Mouse (Mus musculus): ENCODE measurements around the gene Cisd3. TPM values are rescaled to one million over a fixed set of nuclear protein-coding genes. Genes with fewer than 3 reads are reported as not detected.

The Cisd3 gene
- polyA plus RNA-seq, 1 experiment from 2014 or later, result 79.9 TPM

GRCm38 (mm10) chr11:97696669-97697068, 11.0 kb downstream of the Cisd3 start:
- no peak for ATAC-seq
- no peaks in the 10 kb centered on the region for H3K27me3 ChIP-seq (replicated peaks)
- no peak overlapping the region for H3K9ac ChIP-seq
- H3K4me2 ChIP-seq (replicated peaks), result peak overlapping the region; percentile 7
- no peak overlapping the region for H3K27ac ChIP-seq
- no peaks in the 10 kb centered on the region for H3K9me3 ChIP-seq
- peaks cover 54% of the 10 kb centered on the region for H3K4me1 ChIP-seq (replicated peaks)
- H3K4me3 ChIP-seq (replicated peaks), result no peak overlapping the region
- H3K36me3 ChIP-seq, result peaks cover 6% of the 10 kb centered on the region; the same call in 1 of the 2 replicates
- 71% methylated on average over 8 of the region's 8 CpGs for WGBS

GRCm38 (mm10) chr11:97697199-97697890, 11.7 kb downstream of the Cisd3 start:
- Histone ChIP-seq H3K4me3 (replicated peaks) (peak overlapping the region; percentile 87), H3K4me2 (replicated peaks) (peak overlapping the region; percentile 80), H3K9me3 (no peaks in the 10 kb centered on the region), H3K27me3 (replicated peaks) (no peaks in the 10 kb centered on the region), H3K36me3 (no peaks in the 10 kb centered on the region), H3K9ac (peak overlapping the region; percentile 91), H3K27ac (peak overlapping the region; percentile 96), H3K4me1 (replicated peaks) (peaks cover 58% of the 10 kb centered on the region)
- 52% methylated on average over 11 of the region's 11 CpGs for WGBS
- ATAC-seq, result no peak

GRCm38 (mm10) chr11:97697891-97698529, 12.4 kb downstream of the Cisd3 start:
- Histone ChIP-seq H3K4me1 (replicated peaks) (peaks cover 58% of the 10 kb centered on the region), H3K9ac (peak overlapping the region; percentile 91), H3K27me3 (replicated peaks) (no peaks in the 10 kb centered on the region), H3K27ac (peak overlapping the region; percentile 96), H3K36me3 (no peaks in the 10 kb centered on the region), H3K4me3 (replicated peaks) (peak overlapping the region; percentile 87), H3K9me3 (no peaks in the 10 kb centered on the region), H3K4me2 (replicated peaks) (peak overlapping the region; percentile 80)
- WGBS, result 2% methylated on average over 14 of the region's 14 CpGs
- ATAC-seq, result no peak

GRCm38 (mm10) chr11:97698741-97699611, 13.3 kb downstream of the Cisd3 start:
- Histone ChIP-seq H3K27ac (peak overlapping the region; percentile 96), H3K9me3 (no peaks in the 10 kb centered on the region), H3K4me1 (replicated peaks) (peaks cover 54% of the 10 kb centered on the region), H3K4me2 (replicated peaks) (peak overlapping the region; percentile 80), H3K36me3 (no peaks in the 10 kb centered on the region), H3K27me3 (replicated peaks) (no peaks in the 10 kb centered on the region), H3K9ac (peak overlapping the region; percentile 91), H3K4me3 (replicated peaks) (peak overlapping the region; percentile 87)
- ATAC-seq, result peak; percentile 8
- under 1% methylated on average over 54 of the region's 63 CpGs for WGBS

- 3% methylated on average over 6 of the region's 9 CpGs for WGBS
- Histone ChIP-seq H3K4me1 (replicated peaks) (peaks cover 54% of the 10 kb centered on the region), H3K9me3 (no peaks in the 10 kb centered on the region), H3K4me3 (replicated peaks) (peak overlapping the region; percentile 87), H3K4me2 (replicated peaks) (peak overlapping the region; percentile 80), H3K9ac (peak overlapping the region; percentile 91), H3K36me3 (no peaks in the 10 kb centered on the region), H3K27me3 (replicated peaks) (no peaks in the 10 kb centered on the region), H3K27ac (peak overlapping the region; percentile 99)
- ATAC-seq, result peak; percentile 53
Observed at GRCm38 (mm10) chr11:97699626-97700002, 14.0 kb downstream of the Cisd3 start.

- Histone ChIP-seq H3K4me1 (replicated peaks) (peaks cover 50% of the 10 kb centered on the region), H3K27ac (peak within 1 kb of the TSS; percentile 99), H3K9me3 (no peaks in the 10 kb centered on the region), H3K4me2 (replicated peaks) (peak within 1 kb of the TSS; percentile 80), H3K27me3 (replicated peaks) (no peaks in the 10 kb centered on the region), H3K9ac (peak within 1 kb of the TSS; percentile 91), H3K4me3 (replicated peaks) (peak within 1 kb of the TSS; percentile 87), H3K36me3 (no peaks in the 10 kb centered on the region)
- ATAC-seq, result peak; percentile 24
- under 1% methylated on average over 85 of the region's 85 CpGs for WGBS
Observed at GRCm38 (mm10) chr11:97700003-97700745, 14.5 kb downstream of the Cisd3 start, which contains the start of gene Pcgf2. TSS of gene Pcgf2 (minus strand) at chr11:97700497.

GRCm38 (mm10) chr11:97700746-97701580, 15.3 kb downstream of the Cisd3 start:
- Histone ChIP-seq H3K27ac (peak overlapping the region; percentile 99), H3K4me2 (replicated peaks) (peak overlapping the region; percentile 80), H3K4me3 (replicated peaks) (peak overlapping the region; percentile 87), H3K4me1 (replicated peaks) (peaks cover 42% of the 10 kb centered on the region), H3K27me3 (replicated peaks) (no peaks in the 10 kb centered on the region), H3K9ac (peak overlapping the region; percentile 91), H3K9me3 (no peaks in the 10 kb centered on the region), H3K36me3 (peaks cover 4% of the 10 kb centered on the region; the same call in 1 of the 2 replicates)
- 14% methylated on average over 30 of the region's 30 CpGs for WGBS
- ATAC-seq, result no peak

- 55% methylated on average over 15 of the region's 15 CpGs for WGBS
- ATAC-seq, result no peak
- no peak overlapping the region for H3K27ac ChIP-seq
- H3K9ac ChIP-seq, result no peak overlapping the region
- H3K9me3 ChIP-seq, result no peaks in the 10 kb centered on the region
- no peaks in the 10 kb centered on the region for H3K27me3 ChIP-seq (replicated peaks)
- peaks cover 4% of the 10 kb centered on the region; the same call in 1 of the 2 replicates for H3K36me3 ChIP-seq
- peak overlapping the region; percentile 81 for H3K4me2 ChIP-seq (replicated peaks)
- H3K4me1 ChIP-seq (replicated peaks), result peaks cover 33% of the 10 kb centered on the region
- H3K4me3 ChIP-seq (replicated peaks), result peak overlapping the region; percentile 87
Observed at GRCm38 (mm10) chr11:97701581-97702392, 16.2 kb downstream of the Cisd3 start.

GRCm38 (mm10) chr11:97702393-97702745, 16.7 kb downstream of the Cisd3 start:
- Histone ChIP-seq H3K27me3 (replicated peaks) (no peaks in the 10 kb centered on the region), H3K4me1 (replicated peaks) (peaks cover 29% of the 10 kb centered on the region), H3K36me3 (peaks cover 10% of the 10 kb centered on the region), H3K9me3 (no peaks in the 10 kb centered on the region), H3K4me3 (replicated peaks) (peak overlapping the region; percentile 83), H3K4me2 (replicated peaks) (peak overlapping the region; percentile 81), H3K9ac (peak overlapping the region; percentile 68), H3K27ac (peak overlapping the region; percentile 79)
- peak; percentile 6 for ATAC-seq
- WGBS, result under 1% methylated on average over 24 of the region's 24 CpGs

GRCm38 (mm10) chr11:97703039-97703826, 17.6 kb downstream of the Cisd3 start, which contains the start of gene Psmb3:
TSS of gene Psmb3 (plus strand) at chr11:97703399.
- no peaks in the 10 kb centered on the region for H3K9me3 ChIP-seq
- no peaks in the 10 kb centered on the region for H3K27me3 ChIP-seq (replicated peaks)
- peak within 1 kb of the TSS; percentile 81 for H3K4me2 ChIP-seq (replicated peaks)
- peak within 1 kb of the TSS; percentile 86 for H3K9ac ChIP-seq
- ATAC-seq, result peak; percentile 89
- H3K36me3 ChIP-seq, result peaks cover 12% of the 10 kb centered on the region
- peaks cover 23% of the 10 kb centered on the region for H3K4me1 ChIP-seq (replicated peaks)
- H3K27ac ChIP-seq, result peak within 1 kb of the TSS; percentile 79
- WGBS, result under 1% methylated on average over 35 of the region's 35 CpGs
- H3K4me3 ChIP-seq (replicated peaks), result peak within 1 kb of the TSS; percentile 83

All from intestine, embryonic 15.5 days (tissue).